In genomic region chr2:25501593-25502486, GRCm38 (mm10) we compare ENCODE assay signal across 8 mouse cellular contexts. TPM values are rescaled to one million over a fixed set of nuclear protein-coding genes. Genes with fewer than 3 reads are reported as not detected.
DNase-seq lines count a peak whose midpoint lies in the region; ATAC-seq and TF ChIP-seq lines count a peak whose summit lies in the region.

C8g (minus strand) TSS chr2:25501719.

- peak within 1 kb of the TSS; percentile 79 for H3K4me3 ChIP-seq in heart, embryonic 13.5 days
- H3K4me3 ChIP-seq in E14TG2a.4 (replicated peaks; ENCODE audit: low read length), result peak within 1 kb of the TSS; percentile 93
- peak within 1 kb of the TSS; percentile 82 for H3K4me3 ChIP-seq in embryonic facial prominence, embryonic 12.5 days
- H3K4me3 ChIP-seq in limb, embryonic 10.5 days, result peak within 1 kb of the TSS; percentile 69
- peak within 1 kb of the TSS; percentile 83 for H3K4me3 ChIP-seq in neural tube, embryonic 15.5 days (replicated peaks)

- peaks cover 30% of the 10 kb centered on the region for H3K4me1 ChIP-seq in heart, embryonic 13.5 days
- peaks cover 68% of the 10 kb centered on the region for H3K4me1 ChIP-seq in E14TG2a.4 (replicated peaks; ENCODE audit: low read depth, low read length)
- peaks cover 13% of the 10 kb centered on the region for H3K4me1 ChIP-seq in embryonic facial prominence, embryonic 12.5 days
- peaks cover 33% of the 10 kb centered on the region for H3K4me1 ChIP-seq in limb, embryonic 10.5 days
- H3K4me1 ChIP-seq in neural tube, embryonic 15.5 days, result peaks cover 18% of the 10 kb centered on the region

- 75% methylated on average over 20 of the region's 20 CpGs for WGBS in heart, embryonic 13.5 days
- WGBS in embryonic facial prominence, embryonic 12.5 days, result 72% methylated on average over 20 of the region's 20 CpGs
- 79% methylated on average over 20 of the region's 20 CpGs for whole genome bisulfite sequencing in limb, embryonic 10.5 days
- WGBS in neural tube, embryonic 15.5 days, result 77% methylated on average over 20 of the region's 20 CpGs

- peaks cover 37% of the 10 kb centered on the region for H3K36me3 ChIP-seq in heart, embryonic 13.5 days
- peaks cover 31% of the 10 kb centered on the region for H3K36me3 ChIP-seq in E14TG2a.4 (ENCODE audit: insufficient read depth, low read length)
- peaks cover 24% of the 10 kb centered on the region for H3K36me3 ChIP-seq in embryonic facial prominence, embryonic 12.5 days
- peaks cover 41% of the 10 kb centered on the region for H3K36me3 ChIP-seq in limb, embryonic 10.5 days
- peaks cover 35% of the 10 kb centered on the region for H3K36me3 ChIP-seq in neural tube, embryonic 15.5 days

- H3K27me3 ChIP-seq in heart, embryonic 13.5 days (replicated peaks), result no peaks in the 10 kb centered on the region
- H3K27me3 ChIP-seq in E14TG2a.4 (ENCODE audit: insufficient read depth, low read length), result no peaks in the 10 kb centered on the region
- no peaks in the 10 kb centered on the region for H3K27me3 ChIP-seq in embryonic facial prominence, embryonic 12.5 days
- no peaks in the 10 kb centered on the region for H3K27me3 ChIP-seq in limb, embryonic 10.5 days (ENCODE audit: low read depth, poor library complexity, severe bottlenecking)
- no peaks in the 10 kb centered on the region for H3K27me3 ChIP-seq in neural tube, embryonic 15.5 days (replicated peaks)

- peak within 1 kb of the TSS; percentile 96 for H3K4me2 ChIP-seq in heart, embryonic 13.5 days
- peak within 1 kb of the TSS; percentile 95 for H3K4me2 ChIP-seq in embryonic facial prominence, embryonic 12.5 days (replicated peaks)
- peak within 1 kb of the TSS; percentile 98 for H3K4me2 ChIP-seq in neural tube, embryonic 15.5 days

- no peak for ATAC-seq in heart, embryonic 13.5 days (ENCODE audit: extremely low read depth, insufficient number of reproducible peaks, low FRiP score, low TSS enrichment)
- no peak for ATAC-seq in embryonic facial prominence, embryonic 12.5 days (ENCODE audit: insufficient number of reproducible peaks, insufficient read depth, low FRiP score, low TSS enrichment)
- ATAC-seq in neural tube, embryonic 15.5 days (ENCODE audit: low FRiP score), result no peak; the same call in 1 of the 2 replicates

- no peaks in the 10 kb centered on the region for H3K9me3 ChIP-seq in heart, embryonic 13.5 days
- no peaks in the 10 kb centered on the region for H3K9me3 ChIP-seq in E14TG2a.4 (ENCODE audit: low read length)
- H3K9me3 ChIP-seq in embryonic facial prominence, embryonic 12.5 days, result no peaks in the 10 kb centered on the region
- no peaks in the 10 kb centered on the region for H3K9me3 ChIP-seq in limb, embryonic 10.5 days (replicated peaks)
- no peaks in the 10 kb centered on the region for H3K9me3 ChIP-seq in neural tube, embryonic 15.5 days (replicated peaks)

- no peak for TF ChIP-seq CTCF in E14TG2a.4 (conservative IDR thresholded peaks at IDR 0.05; ENCODE audit: low read length)

- H3K9ac ChIP-seq in heart, embryonic 13.5 days, result peak within 1 kb of the TSS; percentile 95
- H3K9ac ChIP-seq in embryonic facial prominence, embryonic 12.5 days, result peak within 1 kb of the TSS; percentile 91
- H3K9ac ChIP-seq in neural tube, embryonic 15.5 days (replicated peaks), result peak within 1 kb of the TSS; percentile 96

- H3K27ac ChIP-seq in heart, embryonic 13.5 days (replicated peaks), result peak within 1 kb of the TSS; percentile 70
- peak within 1 kb of the TSS; percentile 72 for H3K27ac ChIP-seq in embryonic facial prominence, embryonic 12.5 days
- H3K27ac ChIP-seq in limb, embryonic 10.5 days, result peak within 1 kb of the TSS; percentile 88
- peak within 1 kb of the TSS; percentile 86 for H3K27ac ChIP-seq in neural tube, embryonic 15.5 days (replicated peaks)

- DNase-seq in heart, postnatal 4 days, result no peak
- DNase-seq in limb, embryonic 10.5 days (ENCODE audit: low spot score), result no peak
- DNase-seq in B cell, adult 2 months, result no peak
- no peak for DNase-seq in adipocyte (ENCODE audit: low spot score)

RNA-seq across cellular contexts. Expression of gene C8g, which starts in this region (rescaled TPM):
- polyA plus RNA-seq in heart, embryonic 13.5 days (2015; fragmentation: Nextera tagmentation; extraction: Ambion mirVana), result 3.1 and 3.5 TPM in 2 replicates
- total RNA-seq in heart, postnatal 4 days (2021), result under 1 TPM in 1 of 2 experiments, not detected in 1; 0.45 TPM
- polyA plus RNA-seq in embryonic facial prominence, embryonic 12.5 days (2016; fragmentation: Nextera tagmentation; extraction: Ambion mirVana), result 6.3 and 6.4 TPM in 2 replicates
- polyA plus RNA-seq in limb, embryonic 10.5 days (2016; fragmentation: Nextera tagmentation; extraction: Ambion mirVana), result 6.1 and 7.0 TPM in 2 replicates
- polyA plus RNA-seq in neural tube, embryonic 15.5 days (2015; fragmentation: Nextera tagmentation; extraction: Ambion mirVana), result 6.3 and 6.4 TPM in 2 replicates
